Mouse (Mus musculus) left cerebral cortex, postnatal 25 days (tissue): ENCODE data around the gene Ace3. TPM values are rescaled to one million over a fixed set of nuclear protein-coding genes. Genes with fewer than 3 reads are reported as not detected.
A peak's percentile ranks its signal among the peaks of the same experiment; 100 is the strongest.

Source experiments
- DNase-seq, 2 experiments: peaks; one replicate each; pipeline ENCODE4 v3.0.0; 2022; ENCODE audit warnings: low spot score in 2 of 2, mixed read lengths in 1 of 2
- intact Hi-C: fragments of 180-260 bp; cut with DNase I; formaldehyde crosslinking; loops from one replicate; pipeline ENCODE4 v1.15.1; 2025
- total RNA-seq, 2 experiments: library from RNA; stranded (reverse); gene quantifications; 2 replicates each; pipeline ENCODE4 v1.2.3; 2021

The Ace3 gene
- total RNA-seq: not detected

DNA sequence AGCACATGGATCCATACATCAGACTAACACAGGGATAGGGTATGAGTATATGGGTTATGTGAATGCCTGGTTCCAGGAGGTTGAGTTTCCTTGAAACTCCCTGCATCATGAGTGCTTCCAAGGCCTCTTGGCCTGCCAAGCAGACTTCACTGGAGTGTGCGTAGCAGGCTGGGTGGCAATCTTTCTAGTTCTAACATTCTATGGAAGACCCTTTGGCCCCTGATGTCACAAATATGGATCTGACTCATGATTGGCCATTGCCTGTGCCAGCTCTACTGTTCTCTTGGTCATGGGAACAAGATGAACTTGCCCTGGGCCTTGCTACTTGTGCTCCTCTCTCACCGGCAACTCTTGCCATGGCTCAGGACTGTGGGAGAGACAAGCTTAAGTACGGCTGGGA lies at the start of gene Ace3:
TSS of gene Ace3 (plus strand) at position 301 of the 400 bp plus-strand sequence.
- no peak for DNase-seq
- intact Hi-C loops: no loop called here

DNA sequence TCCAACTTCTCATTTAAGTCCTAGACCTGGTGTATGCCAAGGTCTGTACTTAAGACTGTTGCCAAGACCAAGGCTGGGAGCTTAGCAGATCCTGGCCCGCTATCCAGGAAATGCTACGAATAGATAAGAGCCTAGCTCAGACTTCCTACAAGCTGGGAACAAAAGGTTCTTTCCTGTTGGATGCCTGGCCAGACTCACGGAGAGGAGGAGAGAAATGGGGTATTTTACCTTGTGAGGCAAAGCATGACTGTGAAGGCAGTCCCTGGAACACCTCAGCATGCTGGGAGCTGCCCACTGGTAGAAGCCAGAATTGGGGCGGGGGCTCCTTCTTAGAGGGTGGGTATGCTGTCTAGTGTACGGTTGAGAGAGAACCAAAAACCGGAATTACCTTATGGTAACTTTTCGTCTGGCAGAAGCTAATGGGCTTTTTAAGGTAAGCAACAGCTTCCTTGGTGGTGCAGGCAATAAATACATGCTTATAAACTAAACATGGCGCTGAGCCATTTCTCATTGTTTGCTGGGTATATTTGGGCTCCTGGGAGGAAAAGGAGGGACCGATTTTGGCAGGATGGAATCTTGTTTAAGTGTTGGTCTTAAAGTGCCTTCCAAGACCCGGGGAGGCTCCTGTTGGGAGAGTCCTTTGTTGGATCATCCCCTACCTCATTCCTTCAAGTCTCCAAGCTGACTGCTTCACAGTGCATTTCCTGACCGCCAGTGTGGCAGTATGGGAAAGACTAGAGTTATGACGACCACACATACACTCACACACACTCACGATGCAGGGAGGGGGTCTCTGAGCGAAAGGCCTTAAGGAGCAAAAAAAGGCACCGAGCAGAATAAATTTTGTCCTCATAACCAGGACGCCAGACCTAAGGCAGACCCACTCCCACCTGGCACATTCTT lies 49.5 kb upstream of the Ace3 start:
- intact Hi-C loops: loop anchor here (5.0 kb wide), 1 partner anchor 77 kb away; no protein-coding TSS in a partner anchor
- DNase-seq: no peak

DNA sequence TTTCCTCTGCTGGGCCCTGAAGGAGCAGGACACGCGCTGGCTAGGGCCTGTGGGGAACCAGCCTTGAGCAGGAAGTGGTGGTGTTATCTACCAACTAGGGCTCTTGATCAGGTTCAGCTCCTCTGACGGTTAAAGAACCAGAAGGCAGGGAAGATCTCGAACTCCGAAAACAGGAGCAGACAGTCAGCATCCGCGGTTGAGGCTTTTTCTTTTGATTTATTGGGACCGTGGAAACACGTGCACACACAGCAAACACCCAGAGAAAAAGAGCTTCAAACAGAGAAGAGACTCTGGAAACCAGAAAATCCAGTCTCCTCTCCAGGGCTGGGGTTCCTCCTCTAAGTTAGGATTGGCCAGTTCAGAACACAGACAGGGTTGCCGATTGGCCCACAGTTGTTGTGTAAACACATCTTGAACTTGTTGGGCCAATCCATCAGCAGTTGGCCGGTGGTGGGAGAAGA lies 47.8 kb upstream of the Ace3 start:
- no peak for DNase-seq
- intact Hi-C loops: no loop called here

DNA sequence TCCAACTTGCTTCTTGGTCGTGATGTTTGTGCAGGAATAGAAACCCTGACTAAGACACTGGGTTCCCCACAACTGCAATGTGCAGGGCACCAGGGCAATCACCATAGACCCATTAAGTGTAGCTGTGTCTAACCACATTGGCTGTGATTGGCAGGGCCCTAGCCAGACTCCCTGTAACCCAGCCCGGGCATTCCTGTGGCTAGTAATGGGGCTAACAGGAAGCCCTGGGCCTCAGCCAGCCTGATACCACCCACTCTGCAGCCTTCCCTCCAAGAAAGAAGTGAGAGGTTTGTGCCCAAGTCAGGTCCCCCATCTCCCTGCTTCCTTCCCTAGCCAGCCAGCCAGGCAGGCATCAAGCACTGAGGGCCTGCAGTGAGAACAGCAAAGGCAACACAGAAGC lies 46.2 kb upstream of the Ace3 start:
- intact Hi-C loops: no loop called here
- no peak for DNase-seq

DNA sequence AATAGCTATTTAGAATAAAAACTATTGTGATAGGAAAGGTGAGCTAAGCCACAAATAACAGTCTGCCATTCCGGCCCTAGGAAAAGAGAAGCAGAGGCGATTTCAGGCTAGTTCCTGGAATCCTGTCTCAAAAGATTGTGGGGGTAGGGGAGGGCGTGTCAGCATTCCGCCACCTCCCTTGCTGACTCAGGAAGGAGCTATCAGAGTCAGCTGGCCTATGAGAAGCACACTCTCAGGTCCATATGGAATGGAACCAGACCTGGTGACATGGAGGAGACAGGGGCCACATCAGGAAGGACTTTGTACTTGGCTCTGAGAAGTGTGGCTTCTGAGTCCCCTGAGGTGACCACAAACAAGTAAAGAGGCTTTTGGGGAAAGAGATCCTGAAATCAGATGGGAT lies 44.0 kb upstream of the Ace3 start:
- intact Hi-C loops: no loop called here

GRCm38 (mm10) chr11:105951601-105952044 lies 42.9 kb upstream of the Ace3 start:
- no peak for DNase-seq
- intact Hi-C loops: no loop called here

More for the DNA sequence above, 44.0 kb upstream of the Ace3 start:
- no peak for DNase-seq

DNA sequence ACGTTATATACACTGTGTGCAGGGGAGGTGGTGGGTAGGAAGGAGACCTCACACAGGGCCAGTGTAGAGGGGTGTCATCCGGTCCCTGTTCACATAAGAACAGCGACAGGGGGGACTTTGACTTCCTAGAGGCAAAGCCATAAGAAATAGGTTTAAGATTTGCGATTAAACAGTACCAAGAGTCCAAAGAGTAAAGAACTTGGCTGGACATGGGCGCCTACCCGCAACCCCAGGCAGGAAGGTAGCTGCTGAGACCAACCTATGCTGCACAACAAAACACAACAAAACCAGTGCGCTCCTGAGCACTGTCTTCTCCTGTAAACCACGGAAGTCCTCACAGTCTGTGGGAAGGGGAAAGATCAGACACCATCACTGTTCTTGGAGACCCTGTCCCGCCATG lies 42.4 kb upstream of the Ace3 start:
- intact Hi-C loops: no loop called here
- no peak for DNase-seq

GRCm38 (mm10) chr11:105952911-105953386 lies 41.5 kb upstream of the Ace3 start, which contains the start of gene Cyb561:
Cyb561 (minus strand) TSS chr11:105953336.
- intact Hi-C loops: no loop called here
- no peak for DNase-seq

DNA sequence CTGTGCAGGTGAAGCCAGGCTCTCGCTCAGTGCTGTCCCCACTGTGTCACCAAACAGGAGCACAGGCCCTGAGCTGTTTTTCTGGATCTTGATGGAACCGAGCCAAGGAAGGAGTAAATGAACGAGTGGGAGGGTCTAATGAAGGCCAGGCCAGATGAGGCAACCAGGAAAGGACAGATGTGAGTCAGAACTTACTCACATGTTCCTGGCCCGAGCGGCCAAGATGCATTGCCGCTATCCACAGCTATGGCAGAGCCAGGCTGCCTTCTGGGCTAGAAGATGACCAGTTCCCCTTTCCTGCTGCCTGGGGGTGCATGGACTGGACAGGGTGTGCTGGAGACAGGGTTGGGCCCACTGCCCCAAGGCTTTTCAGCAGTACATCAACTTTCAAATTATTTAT lies 41.1 kb upstream of the Ace3 start:
- no peak for DNase-seq
- intact Hi-C loops: no loop called here

GRCm38 (mm10) chr11:105955815-105956430 lies 38.6 kb upstream of the Ace3 start:
- intact Hi-C loops: no loop called here
- DNase-seq: no peak

GRCm38 (mm10) chr11:105957501-105957900 lies 37.0 kb upstream of the Ace3 start:
- intact Hi-C loops: no loop called here
- DNase-seq: no peak

DNA sequence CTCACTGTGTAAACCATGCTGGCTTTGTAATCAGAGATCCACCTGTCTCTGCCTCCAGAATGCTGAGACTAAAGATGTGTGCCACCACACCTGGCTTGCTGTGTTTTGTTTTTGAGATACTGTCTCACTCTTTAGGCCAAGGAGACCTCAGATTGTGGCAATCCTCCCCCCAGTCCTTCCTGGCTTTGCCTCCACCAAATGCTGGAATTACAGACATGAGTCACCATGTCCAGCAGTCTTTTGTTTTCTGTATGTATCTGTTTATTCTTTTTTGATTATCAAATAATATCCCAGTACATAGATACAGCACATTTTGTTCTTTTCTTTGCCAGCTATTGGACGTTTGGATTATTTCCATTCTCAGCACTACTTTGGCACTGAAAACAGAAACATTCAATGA lies 35.9 kb upstream of the Ace3 start:
- intact Hi-C loops: no loop called here
- no peak for DNase-seq

DNA sequence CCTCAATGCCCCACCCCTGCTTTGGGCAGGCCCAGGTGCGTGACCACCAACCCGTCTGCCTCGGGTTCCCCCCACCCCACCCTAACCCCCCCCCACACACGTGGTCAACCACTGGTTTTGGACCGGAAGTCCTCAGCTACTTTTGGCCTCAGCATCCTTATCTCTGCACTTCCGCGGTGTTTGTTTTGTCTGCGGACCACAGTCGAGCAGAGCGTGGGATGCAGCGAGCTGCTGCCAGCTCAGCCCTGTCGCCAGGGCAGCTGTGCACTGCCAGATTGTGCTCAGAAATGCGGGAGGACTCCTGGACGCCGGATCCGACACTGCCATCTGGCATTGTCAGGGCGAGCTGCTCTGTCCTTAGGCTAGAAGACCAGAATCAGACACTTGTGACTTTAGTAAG lies 35.1 kb upstream of the Ace3 start:
- DNase-seq: peak; percentile 39 to 70
- intact Hi-C loops: no loop called here

DNA sequence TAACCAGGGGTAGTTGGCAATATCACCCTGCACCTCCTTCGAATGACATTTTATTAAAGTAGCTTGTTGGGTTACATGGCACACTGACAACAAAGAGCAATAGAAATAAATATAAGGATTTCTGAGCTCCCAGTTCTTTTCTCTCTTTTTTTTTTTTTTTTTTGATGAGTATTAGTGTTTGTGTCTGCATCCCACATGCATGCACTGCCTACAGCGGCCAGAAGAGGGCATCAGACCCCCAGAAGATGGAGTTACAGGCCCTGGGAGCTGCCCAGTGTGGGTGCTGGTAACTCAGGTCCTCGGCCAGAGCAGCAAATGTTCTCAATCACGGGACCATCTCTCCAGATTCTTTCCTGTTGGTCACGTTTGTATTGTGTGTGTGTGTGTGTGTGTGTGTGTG lies 29.8 kb upstream of the Ace3 start:
- intact Hi-C loops: no loop called here
- no peak for DNase-seq

DNA sequence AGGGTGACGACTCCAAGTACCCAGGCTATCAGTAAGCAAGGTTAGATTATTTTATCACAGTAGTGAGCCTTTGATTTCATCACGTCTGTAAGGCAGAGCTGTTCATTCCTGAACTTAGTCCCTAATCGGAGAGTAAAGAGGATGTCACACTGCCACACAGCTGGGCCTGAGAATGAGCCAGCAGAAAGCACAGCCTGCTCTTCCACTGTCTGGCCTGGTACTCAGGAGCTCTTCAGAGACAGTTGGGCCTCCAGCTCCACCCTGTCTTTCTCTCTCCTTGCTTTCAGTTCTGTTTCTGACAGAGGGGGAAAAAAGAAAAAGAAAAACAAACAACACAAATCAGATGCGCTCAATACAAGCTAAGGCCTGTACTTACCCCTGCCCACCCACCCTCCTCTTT lies 28.2 kb upstream of the Ace3 start:
- intact Hi-C loops: no loop called here

DNA sequence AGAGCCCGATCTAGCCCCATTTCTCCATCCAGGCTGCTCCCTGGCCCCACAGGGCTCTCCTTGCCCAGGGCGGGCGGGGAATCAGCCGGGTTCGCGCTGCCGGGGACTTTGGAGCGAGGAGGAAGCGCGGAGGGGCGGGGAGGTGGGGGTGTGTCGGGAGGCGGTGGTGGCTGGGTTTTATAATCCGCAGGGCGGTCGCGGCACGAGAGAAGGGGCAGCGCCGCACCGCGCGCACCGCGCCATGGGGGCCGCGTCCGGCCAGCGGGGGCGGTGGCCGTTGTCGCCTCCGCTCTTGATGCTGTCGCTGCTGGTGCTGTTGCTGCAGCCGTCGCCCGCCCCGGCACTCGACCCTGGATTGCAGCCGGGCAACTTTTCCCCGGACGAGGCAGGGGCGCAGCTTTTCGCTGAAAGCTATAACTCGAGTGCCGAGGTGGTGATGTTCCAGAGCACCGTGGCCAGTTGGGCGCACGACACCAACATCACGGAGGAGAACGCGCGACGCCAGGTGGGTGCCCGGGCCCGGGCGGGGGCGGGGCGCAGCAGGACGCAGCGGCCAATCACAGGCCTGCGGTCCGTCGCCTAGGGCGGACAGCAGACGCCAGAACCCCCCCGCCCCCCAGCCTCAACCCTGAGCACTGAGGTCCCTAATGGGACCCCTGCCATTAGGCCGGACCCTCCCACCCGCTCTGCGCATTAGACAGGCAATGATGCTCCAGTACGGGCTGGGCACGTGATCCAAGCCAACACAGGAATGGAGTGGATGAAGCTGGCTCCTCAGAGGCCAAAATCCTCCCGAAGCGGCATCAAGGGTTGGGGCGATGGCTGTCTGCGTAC lies 26.5 kb upstream of the Ace3 start, which contains the start of gene Ace:
TSS of gene Ace (plus strand) at position 205 of the 834 bp plus-strand sequence.
- intact Hi-C loops: loop anchor here (2.0 kb wide), 1 partner anchor 41 kb away; no protein-coding TSS in a partner anchor
- no peak for DNase-seq

More for the DNA sequence above, 28.2 kb upstream of the Ace3 start:
- DNase-seq: no peak

- intact Hi-C loops: loop anchor here (2.0 kb wide), 1 partner anchor 42 kb away; no protein-coding TSS in a partner anchor
- no peak for DNase-seq
Observed at GRCm38 (mm10) chr11:105968948-105969347, 25.5 kb upstream of the Ace3 start.

DNA sequence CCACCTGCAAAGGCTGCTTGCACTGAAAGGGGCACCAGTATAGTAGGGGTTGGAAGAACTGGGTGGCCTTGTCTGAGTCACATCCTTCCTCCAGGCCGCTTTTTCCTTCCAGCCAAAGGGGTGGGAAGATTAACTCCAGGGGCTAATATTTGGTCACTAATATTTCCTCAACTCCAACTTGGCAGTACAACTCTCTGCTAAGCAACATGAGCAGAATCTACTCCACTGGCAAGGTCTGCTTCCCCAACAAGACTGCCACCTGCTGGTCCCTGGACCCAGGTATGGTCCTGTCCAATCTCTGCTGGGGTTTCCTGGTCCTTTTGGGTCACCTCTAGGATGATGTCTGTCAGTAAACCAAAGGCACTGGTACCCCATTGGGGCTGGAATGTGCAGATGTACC lies 25.0 kb upstream of the Ace3 start:
- intact Hi-C loops: loop anchor here (2.0 kb wide), 1 partner anchor 43 kb away; no protein-coding TSS in a partner anchor
- no peak for DNase-seq

- DNase-seq: no peak
Observed at GRCm38 (mm10) chr11:105974593-105974992, 19.9 kb upstream of the Ace3 start.

GRCm38 (mm10) chr11:105975050-105975449 lies 19.4 kb upstream of the Ace3 start:
- intact Hi-C loops: no loop called here
- DNase-seq: no peak

More at GRCm38 (mm10) chr11:105974593-105974992, 19.9 kb upstream of the Ace3 start:
- intact Hi-C loops: no loop called here
